Mouse (Mus musculus): ENCODE data around the gene Hspa5.

GRCm38 (mm10) chr2:34753811-34754550 is 17.8 kb upstream of the Hspa5 start:
- TF ChIP-seq CTCF (conservative IDR thresholded peaks at IDR 0.05; ENCODE audit: low read length): no peak
- no peak for TF ChIP-seq POU5F1 (IDR thresholded peaks at IDR 0.05; ENCODE audit: borderline replicate concordance, low read length)

All from E14TG2a.4 (cell line).